25 mouse cellular contexts compared by ENCODE assay signal in genomic region chr6:96798746-96799145, GRCm38 (mm10).
"Had no signal": no experiment of that assay in that cellular context is flagged by ENCODE, and none has a peak within 500 bp of the region (broad histone marks: within the 10 kb centered on the region; RNA-seq: fewer than 3 reads in every experiment).

No protein-coding gene starts in this region.

- H3K4me3 ChIP-seq: gastrocnemius, adult 2 months; heart, embryonic 13.5 days; heart, embryonic 15.5 days; hindbrain, embryonic 13.5 days; hindbrain, embryonic 15.5 days; layer of hippocampus, adult 2 months; left cerebral cortex, adult 2 months; limb, embryonic 13.5 days; limb, embryonic 15.5 days; liver, embryonic 12.5 days had no signal

- H3K27ac ChIP-seq: gastrocnemius, adult 2 months; heart, embryonic 13.5 days; heart, embryonic 15.5 days; hindbrain, embryonic 13.5 days; hindbrain, embryonic 15.5 days; hindbrain, postnatal 0 days; layer of hippocampus, adult 2 months; left cerebral cortex, adult 2 months; limb, embryonic 13.5 days; limb, embryonic 15.5 days; liver, embryonic 12.5 days; liver, embryonic 14.5 days had no signal

- H3K27me3 ChIP-seq: heart, embryonic 13.5 days; heart, embryonic 15.5 days; hindbrain, embryonic 13.5 days; hindbrain, embryonic 15.5 days; limb, embryonic 13.5 days; limb, embryonic 15.5 days; liver, embryonic 12.5 days had no signal

- ATAC-seq: hindbrain, postnatal 0 days; intestine, embryonic 16.5 days; liver, embryonic 12.5 days had no signal

- DNase-seq: gastrocnemius, adult 2 months; gastrocnemius, postnatal 10 days; gastrocnemius, postnatal 25 days; heart, adult 18-20 months; heart, postnatal 14 days; heart, postnatal 36 days; kidney, adult 11 months; kidney, adult 2 months; kidney, postnatal 10 days; kidney, postnatal 25 days; kidney, postnatal 4 days; left cerebral cortex, postnatal 4 days had no signal

- H3K9me3 ChIP-seq: heart, embryonic 13.5 days; heart, embryonic 15.5 days; hindbrain, embryonic 13.5 days; hindbrain, embryonic 15.5 days; limb, embryonic 13.5 days; limb, embryonic 15.5 days; liver, embryonic 12.5 days had no signal

- H3K4me2 ChIP-seq: heart, embryonic 11.5 days; heart, embryonic 13.5 days; heart, embryonic 15.5 days; hindbrain, embryonic 13.5 days; hindbrain, embryonic 15.5 days; limb, embryonic 13.5 days; limb, embryonic 15.5 days; liver, embryonic 12.5 days had no signal

- H3K9ac ChIP-seq: heart, embryonic 13.5 days; heart, embryonic 15.5 days; hindbrain, embryonic 13.5 days; hindbrain, embryonic 15.5 days; limb, embryonic 13.5 days; limb, embryonic 15.5 days; liver, embryonic 12.5 days; liver, embryonic 14.5 days had no signal

- H3K4me1 ChIP-seq: heart, embryonic 13.5 days; heart, embryonic 15.5 days; hindbrain, embryonic 13.5 days; hindbrain, embryonic 15.5 days; limb, embryonic 13.5 days; limb, embryonic 15.5 days; liver, embryonic 12.5 days had no signal

- H3K36me3 ChIP-seq: heart, embryonic 13.5 days; heart, embryonic 15.5 days; hindbrain, embryonic 13.5 days; hindbrain, embryonic 15.5 days; limb, embryonic 13.5 days; limb, embryonic 15.5 days; liver, embryonic 12.5 days had no signal
